Mouse (Mus musculus) lung, adult 2 months (tissue): ENCODE measurements around the gene Olfr1410.

Source experiments
- CTCF ChIP-seq: fragments of 200-500 bp; IDR thresholded peaks from 2 replicates; pipeline ENCODE4 v1.5.1; 2011; ENCODE audit warnings: mild to moderate bottlenecking, low read length, control low read depth; ENCODE audit not compliant: insufficient read depth
- POLR2A ChIP-seq: fragments of 200-500 bp; IDR thresholded peaks from 2 replicates; pipeline ENCODE4 v1.6.1; 2011; ENCODE audit warnings: low read depth, mild to moderate bottlenecking, control low read depth, low read length, borderline replicate concordance; ENCODE audit errors: extremely low read depth

DNA sequence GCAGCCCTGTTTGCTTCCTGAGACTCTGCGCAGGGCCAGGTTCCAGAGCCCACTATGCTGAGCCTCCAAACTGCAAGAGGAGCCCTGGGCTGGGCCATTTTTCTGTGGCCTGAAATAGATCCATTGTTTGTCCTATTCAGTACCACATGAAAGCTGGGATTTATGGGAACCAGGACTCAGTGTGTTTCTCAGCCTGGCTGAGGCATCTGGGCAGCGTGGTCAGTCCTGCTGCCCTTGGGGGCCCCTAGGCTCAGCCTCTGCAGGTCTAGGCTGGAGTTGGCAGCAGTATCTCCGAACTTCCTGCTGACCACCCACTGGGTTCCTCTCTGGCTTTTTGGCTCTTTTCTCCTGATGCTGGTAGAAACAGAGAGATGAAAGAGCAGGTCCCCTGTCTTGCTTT is 45.9 kb downstream of the Olfr1410 start:
- TF ChIP-seq POLR2A (no peak), CTCF (no peak)
